In genomic region chr4:85486316-85486946, GRCm38 (mm10) we compare ENCODE assay signal across 12 mouse cellular contexts. TPM values are rescaled to one million over a fixed set of nuclear protein-coding genes. Genes with fewer than 3 reads are reported as not detected.
DNase-seq lines count a peak whose midpoint lies in the region; ATAC-seq and TF ChIP-seq lines count a peak whose summit lies in the region.
"Had no signal": no experiment of that assay in that cellular context is flagged by ENCODE, and none has a peak within 500 bp of the region (broad histone marks: within the 10 kb centered on the region; RNA-seq: fewer than 3 reads in every experiment).

No protein-coding gene starts in this region.

- DNase-seq in embryonic facial prominence, embryonic 14.5 days (ENCODE audit: low spot score), result peak; percentile 57
- DNase-seq in embryonic facial prominence, embryonic 10.5 days (ENCODE audit: low spot score), result no peak
- peak; percentile 45 to 63 for DNase-seq in layer of hippocampus, adult 8-10 months (ENCODE audit: low spot score in 2 of 2)
- no peak for DNase-seq in urinary bladder, postnatal 14 days (ENCODE audit: low spot score)
- DNase-seq in adrenal gland, postnatal 25 days, result no peak
- DNase-seq in gastrocnemius, adult 18-20 months (ENCODE audit: low spot score), result no peak
- DNase-seq: heart, adult 2 months; thymus, adult 18-20 months had no signal

- no peak overlapping the region for H3K4me3 ChIP-seq in embryonic facial prominence, embryonic 14.5 days (ENCODE audit: low read depth, low read length)
- H3K4me3 ChIP-seq in embryonic facial prominence, embryonic 10.5 days, result no peak overlapping the region
- H3K4me3 ChIP-seq in embryonic fibroblast, embryonic 13.5 days (ENCODE audit: insufficient read depth, low read length), result no peak overlapping the region
- H3K4me3 ChIP-seq in neural tube, embryonic 15.5 days (replicated peaks), result no peak overlapping the region
- H3K4me3 ChIP-seq: embryonic facial prominence, embryonic 15.5 days; heart, adult 2 months; liver, embryonic 15.5 days had no signal

- H3K4me1 ChIP-seq in embryonic facial prominence, embryonic 14.5 days (ENCODE audit: control insufficient read depth, insufficient read depth, low read length), result peaks cover 3% of the 10 kb centered on the region; the same call in 1 of the 2 replicates
- H3K4me1 ChIP-seq in embryonic facial prominence, embryonic 10.5 days, result no peaks in the 10 kb centered on the region
- no peaks in the 10 kb centered on the region; the same call in none of the 2 replicates for H3K4me1 ChIP-seq in embryonic fibroblast, embryonic 13.5 days (ENCODE audit: control insufficient read depth, insufficient read depth, low read length)
- peaks cover 8% of the 10 kb centered on the region for H3K4me1 ChIP-seq in neural tube, embryonic 15.5 days
- H3K4me1 ChIP-seq: embryonic facial prominence, embryonic 15.5 days; liver, embryonic 15.5 days had no signal

- no peak overlapping the region for H3K27ac ChIP-seq in embryonic facial prominence, embryonic 14.5 days (replicated peaks; ENCODE audit: low read depth, low read length)
- H3K27ac ChIP-seq in embryonic facial prominence, embryonic 10.5 days (replicated peaks), result no peak overlapping the region
- peak overlapping the region; percentile 61; the same call in 1 of the 2 replicates for H3K27ac ChIP-seq in embryonic fibroblast, embryonic 13.5 days (ENCODE audit: insufficient read depth, low read length)
- no peak overlapping the region for H3K27ac ChIP-seq in neural tube, embryonic 15.5 days (replicated peaks)
- H3K27ac ChIP-seq: embryonic facial prominence, embryonic 15.5 days; heart, adult 2 months; liver, embryonic 15.5 days had no signal

- ATAC-seq in embryonic facial prominence, embryonic 14.5 days (ENCODE audit: low read depth), result no peak
- ATAC-seq in neural tube, embryonic 15.5 days (ENCODE audit: low FRiP score), result peak; percentile 35; the same call in 1 of the 2 replicates

- H3K9ac ChIP-seq in embryonic facial prominence, embryonic 14.5 days (ENCODE audit: low read depth, low read length), result no peak overlapping the region
- no peak overlapping the region for H3K9ac ChIP-seq in neural tube, embryonic 15.5 days (replicated peaks)
- H3K9ac ChIP-seq: embryonic facial prominence, embryonic 15.5 days; liver, embryonic 15.5 days had no signal

- no peaks in the 10 kb centered on the region for H3K36me3 ChIP-seq in embryonic facial prominence, embryonic 14.5 days (ENCODE audit: control insufficient read depth, insufficient read depth, low read length)
- H3K36me3 ChIP-seq in embryonic facial prominence, embryonic 10.5 days (replicated peaks), result no peaks in the 10 kb centered on the region
- H3K36me3 ChIP-seq in neural tube, embryonic 15.5 days, result no peaks in the 10 kb centered on the region
- H3K36me3 ChIP-seq: embryonic facial prominence, embryonic 15.5 days; liver, embryonic 15.5 days had no signal

- H3K27me3 ChIP-seq in embryonic facial prominence, embryonic 14.5 days (replicated peaks; ENCODE audit: control insufficient read depth, insufficient read depth, low read length), result no peaks in the 10 kb centered on the region
- H3K27me3 ChIP-seq in embryonic facial prominence, embryonic 10.5 days (replicated peaks; ENCODE audit: low read depth, poor library complexity, severe bottlenecking), result no peaks in the 10 kb centered on the region
- no peaks in the 10 kb centered on the region for H3K27me3 ChIP-seq in neural tube, embryonic 15.5 days (replicated peaks)
- H3K27me3 ChIP-seq: embryonic facial prominence, embryonic 15.5 days; liver, embryonic 15.5 days had no signal

- no peak for TF ChIP-seq CTCF in embryonic fibroblast, embryonic 13.5 days (IDR thresholded peaks at IDR 0.05; ENCODE audit: borderline replicate concordance, insufficient read depth, low read length)

- no peak overlapping the region for H3K4me2 ChIP-seq in embryonic facial prominence, embryonic 14.5 days (ENCODE audit: low read depth, low read length)
- peak overlapping the region; percentile 27 for H3K4me2 ChIP-seq in neural tube, embryonic 15.5 days
- H3K4me2 ChIP-seq: embryonic facial prominence, embryonic 15.5 days; liver, embryonic 15.5 days had no signal

- 58% methylated on average over 10 of the region's 10 CpGs for WGBS in embryonic facial prominence, embryonic 14.5 days
- 82% methylated on average over 10 of the region's 10 CpGs for WGBS in embryonic facial prominence, embryonic 10.5 days
- 32% methylated on average over 10 of the region's 10 CpGs for WGBS in neural tube, embryonic 15.5 days

- no peak for TF ChIP-seq POLR2A in embryonic fibroblast, embryonic 13.5 days (IDR thresholded peaks at IDR 0.05; ENCODE audit: low read depth, low read length)

- no peaks in the 10 kb centered on the region for H3K9me3 ChIP-seq in embryonic facial prominence, embryonic 14.5 days (ENCODE audit: control insufficient read depth, low read length)
- H3K9me3 ChIP-seq in embryonic facial prominence, embryonic 10.5 days, result no peaks in the 10 kb centered on the region
- H3K9me3 ChIP-seq in neural tube, embryonic 15.5 days (replicated peaks), result no peaks in the 10 kb centered on the region
- H3K9me3 ChIP-seq: embryonic facial prominence, embryonic 15.5 days; liver, embryonic 15.5 days had no signal

RNA-seq across cellular contexts. Expression of gene Adamtsl1, which starts 27.5 kb away (rescaled TPM):
- 32.2 and 37.9 TPM in 2 replicates for polyA plus RNA-seq in embryonic facial prominence, embryonic 14.5 days (2014; fragmentation: Nextera tagmentation; extraction: Ambion mirVana)
- polyA plus RNA-seq in embryonic facial prominence, embryonic 10.5 days (2016; fragmentation: Nextera tagmentation; extraction: Ambion mirVana), result 3.8 and 6.9 TPM in 2 replicates
- polyA plus RNA-seq in embryonic fibroblast, embryonic 13.5 days (2011; ENCODE audit: insufficient read length, low read depth, missing spikeins), result 19.7 and 30.0 TPM in 2 replicates
- total RNA-seq in layer of hippocampus, adult 8-10 months (2022), result 10 to 100 TPM in 3 of 4 experiments, 1 to 10 TPM in 1; 9.8 to 13.0 (median 11.9) TPM
- polyA plus RNA-seq in neural tube, embryonic 15.5 days (2015; fragmentation: Nextera tagmentation; extraction: Ambion mirVana), result 13.0 and 14.0 TPM in 2 replicates
- 8.7 and 10.6 TPM in 2 replicates for total RNA-seq in adrenal gland, postnatal 25 days (2021)
- 1 to 10 TPM; 3.2 to 5.6 TPM for total RNA-seq in gastrocnemius, adult 18-20 months (2021)

Comparison
In these comparisons a context has a peak if more than half of its experiments do, and no peak if none do; other contexts are left out.
1. DNase-seq: peak in embryonic facial prominence, embryonic 14.5 days (single experiment) and layer of hippocampus, adult 8-10 months (2 of 2); none in embryonic facial prominence, embryonic 10.5 days (single experiment), urinary bladder, postnatal 14 days (single experiment), adrenal gland, postnatal 25 days (single experiment) and gastrocnemius, adult 18-20 months (single experiment).